Mouse (Mus musculus): ENCODE measurements around the gene Mob3c. TPM values are rescaled to one million over a fixed set of nuclear protein-coding genes. Genes with fewer than 3 reads are reported as not detected.

Gene Mob3c
- polyA plus RNA-seq, 1 experiment from 2014 or later = 3.1 TPM

Other genes with a start within 250 kb of the Mob3c start
- gene Cyp4a32, start 227.1 kb upstream of the Mob3c start, polyA plus RNA-seq (2014; fragmentation: Nextera tagmentation; extraction: Ambion mirVana) = not detected in 2 replicates
- gene Cyp4b1, start 180.4 kb upstream of the Mob3c start, polyA plus RNA-seq (2014; fragmentation: Nextera tagmentation; extraction: Ambion mirVana) = not detected in 2 replicates
- 43.5 and 46.1 TPM in 2 replicates for gene Efcab14, start 90.3 kb upstream of the Mob3c start, polyA plus RNA-seq (2014; fragmentation: Nextera tagmentation; extraction: Ambion mirVana)
- gene Tex38, start 47.1 kb upstream of the Mob3c start, polyA plus RNA-seq (2014; fragmentation: Nextera tagmentation; extraction: Ambion mirVana) = 0.81 TPM in 1 of 2 replicates, not detected in the other
- gene Atpaf1, start 43.3 kb upstream of the Mob3c start, polyA plus RNA-seq (2014; fragmentation: Nextera tagmentation; extraction: Ambion mirVana) = 48.2 and 49.2 TPM in 2 replicates
- 21.9 and 25.8 TPM in 2 replicates for gene Mknk1, start 11.1 kb downstream of the Mob3c start, polyA plus RNA-seq (2014; fragmentation: Nextera tagmentation; extraction: Ambion mirVana)
- gene Kncn, start 56.3 kb downstream of the Mob3c start, polyA plus RNA-seq (2014; fragmentation: Nextera tagmentation; extraction: Ambion mirVana) = not detected in 2 replicates
- not detected in 2 replicates for gene 6430628N08Rik, start 62.6 kb downstream of the Mob3c start, polyA plus RNA-seq (2014; fragmentation: Nextera tagmentation; extraction: Ambion mirVana)
- gene Dmbx1, start 111.8 kb downstream of the Mob3c start, polyA plus RNA-seq (2014; fragmentation: Nextera tagmentation; extraction: Ambion mirVana) = 0.35 and 0.48 TPM in 2 replicates
- gene Faah, start 189.8 kb downstream of the Mob3c start, polyA plus RNA-seq (2014; fragmentation: Nextera tagmentation; extraction: Ambion mirVana) = 1.2 and 1.7 TPM in 2 replicates
- gene Nsun4, start 225.8 kb downstream of the Mob3c start, polyA plus RNA-seq (2014; fragmentation: Nextera tagmentation; extraction: Ambion mirVana) = 16.4 and 17.4 TPM in 2 replicates
- gene Uqcrh, start 247.0 kb downstream of the Mob3c start, polyA plus RNA-seq (2014; fragmentation: Nextera tagmentation; extraction: Ambion mirVana) = 385 TPM in 2 replicates
- 70.1 and 71.4 TPM in 2 replicates for gene Lrrc41, start 247.2 kb downstream of the Mob3c start, polyA plus RNA-seq (2014; fragmentation: Nextera tagmentation; extraction: Ambion mirVana)